ENCODE assay signal across 9 mouse cellular contexts in the genomic region with DNA sequence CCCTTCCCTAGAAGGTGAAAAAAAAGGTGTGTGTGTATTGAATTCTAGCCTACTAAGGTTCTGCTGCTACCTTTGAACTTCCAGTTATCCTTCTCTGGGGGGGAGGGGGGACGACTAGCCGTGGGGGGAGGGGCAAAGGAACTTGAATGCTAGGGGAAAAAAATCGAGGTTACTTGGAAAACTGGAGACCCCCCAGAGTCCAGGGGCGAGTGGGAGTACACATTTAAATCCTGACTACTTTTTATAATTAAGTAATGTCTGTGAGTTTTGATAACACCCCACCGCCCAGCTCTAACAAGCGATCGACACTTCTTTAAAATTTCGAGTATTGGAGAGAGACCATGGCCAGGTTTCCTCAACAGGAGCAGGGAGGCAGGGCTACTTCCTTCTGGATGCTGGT. TPM values are rescaled to one million over a fixed set of nuclear protein-coding genes. Genes with fewer than 3 reads are reported as not detected.
DNase-seq lines count a peak whose midpoint lies in the region; ATAC-seq and TF ChIP-seq lines count a peak whose summit lies in the region.
"Had no signal": no experiment of that assay in that cellular context is flagged by ENCODE, and none has a peak within 500 bp of the region (broad histone marks: within the 10 kb centered on the region; RNA-seq: fewer than 3 reads in every experiment).

No protein-coding gene starts in this region.

- no peak for DNase-seq in kidney, adult 2 months
- DNase-seq in kidney, postnatal 4 days = no peak
- DNase-seq in intestine, embryonic 14.5 days (ENCODE audit: low spot score) = peak; percentile 57
- DNase-seq in midbrain, postnatal 0 days (ENCODE audit: low spot score) = no peak
- DNase-seq in ovary, adult 18-20 months (ENCODE audit: low spot score) = no peak
- no peak for DNase-seq in layer of hippocampus, postnatal 10 days (ENCODE audit: low spot score in 2 of 2)
- DNase-seq in B cell, adult 2 months = no peak

- peak overlapping the region; percentile 72 for H3K27ac ChIP-seq in kidney, adult 2 months (ENCODE audit: insufficient read depth, low read depth, low read length)
- peak overlapping the region; percentile 69 for H3K27ac ChIP-seq in embryonic facial prominence, embryonic 12.5 days
- H3K27ac ChIP-seq in intestine, embryonic 14.5 days (ENCODE audit: low read depth) = peak overlapping the region; percentile 14; the same call in 1 of the 2 replicates
- no peak overlapping the region for H3K27ac ChIP-seq in midbrain, postnatal 0 days (ENCODE audit: low read depth, low read length)

- H3K9me3 ChIP-seq in embryonic facial prominence, embryonic 12.5 days = no peaks in the 10 kb centered on the region
- no peaks in the 10 kb centered on the region for H3K9me3 ChIP-seq in intestine, embryonic 14.5 days (ENCODE audit: control insufficient read depth, low read length)
- no peaks in the 10 kb centered on the region for H3K9me3 ChIP-seq in midbrain, postnatal 0 days (ENCODE audit: low read length)

- peak overlapping the region; percentile 66 for H3K4me2 ChIP-seq in embryonic facial prominence, embryonic 12.5 days (replicated peaks)
- H3K4me2 ChIP-seq in intestine, embryonic 14.5 days (ENCODE audit: low read length) = peak overlapping the region; percentile 93
- peak overlapping the region; percentile 83 for H3K4me2 ChIP-seq in midbrain, postnatal 0 days (ENCODE audit: low read depth, low read length, poor library complexity, severe bottlenecking)

- WGBS in kidney, adult 2 months = 20% methylated on average over 8 of the region's 8 CpGs
- 1% methylated on average over 8 of the region's 8 CpGs for WGBS in embryonic facial prominence, embryonic 12.5 days
- WGBS in intestine, embryonic 14.5 days = 6% methylated on average over 8 of the region's 8 CpGs
- 7% methylated on average over 8 of the region's 8 CpGs for WGBS in midbrain, postnatal 0 days

- H3K9ac ChIP-seq in embryonic facial prominence, embryonic 12.5 days = peak overlapping the region; percentile 99
- H3K9ac ChIP-seq in intestine, embryonic 14.5 days (ENCODE audit: low read length) = peak overlapping the region; percentile 86
- H3K9ac ChIP-seq in midbrain, postnatal 0 days (replicated peaks; ENCODE audit: low read length, poor library complexity, severe bottlenecking) = no peak overlapping the region

- no peak for TF ChIP-seq POLR2A in kidney, adult 2 months (IDR thresholded peaks at IDR 0.05; ENCODE audit: low read depth, low read length)

- ATAC-seq in embryonic facial prominence, embryonic 12.5 days (ENCODE audit: insufficient number of reproducible peaks, insufficient read depth, low FRiP score, low TSS enrichment) = no peak
- no peak for ATAC-seq in intestine, embryonic 14.5 days (replicated peaks; ENCODE audit: low FRiP score, low TSS enrichment, low read depth)
- ATAC-seq in midbrain, postnatal 0 days (ENCODE audit: low FRiP score) = no peak

- no peak for TF ChIP-seq CTCF in kidney, adult 2 months (conservative IDR thresholded peaks at IDR 0.05; ENCODE audit: insufficient read depth, insufficient read length, low read depth, low read length)
- TF ChIP-seq CTCF in midbrain, postnatal 0 days (IDR thresholded peaks at IDR 0.05) = no peak

- H3K27me3 ChIP-seq in kidney, adult 2 months (replicated peaks; ENCODE audit: control insufficient read depth, insufficient read depth, low read length) = no peaks in the 10 kb centered on the region
- H3K27me3 ChIP-seq in embryonic facial prominence, embryonic 12.5 days = no peaks in the 10 kb centered on the region
- no peaks in the 10 kb centered on the region for H3K27me3 ChIP-seq in intestine, embryonic 14.5 days (replicated peaks; ENCODE audit: control insufficient read depth, insufficient read depth, low read length)
- H3K27me3 ChIP-seq in midbrain, postnatal 0 days (ENCODE audit: insufficient read depth, low read length) = peaks cover 36% of the 10 kb centered on the region

- H3K4me3 ChIP-seq in kidney, adult 2 months (ENCODE audit: insufficient read depth, low read depth, low read length) = peak overlapping the region; percentile 66
- H3K4me3 ChIP-seq in embryonic facial prominence, embryonic 12.5 days = peak overlapping the region; percentile 95
- H3K4me3 ChIP-seq in intestine, embryonic 14.5 days (ENCODE audit: low read depth, low read length) = peak overlapping the region; percentile 95
- peak overlapping the region; percentile 52; the same call in 1 of the 2 replicates for H3K4me3 ChIP-seq in midbrain, postnatal 0 days (ENCODE audit: low read depth, low read length)

- H3K4me1 ChIP-seq in kidney, adult 2 months (ENCODE audit: control insufficient read depth, insufficient read depth, low read length) = peaks cover 36% of the 10 kb centered on the region
- H3K4me1 ChIP-seq in embryonic facial prominence, embryonic 12.5 days = peaks cover 37% of the 10 kb centered on the region
- peaks cover 38% of the 10 kb centered on the region for H3K4me1 ChIP-seq in intestine, embryonic 14.5 days (replicated peaks; ENCODE audit: control insufficient read depth, insufficient read depth, low read length)
- H3K4me1 ChIP-seq in midbrain, postnatal 0 days (ENCODE audit: insufficient read depth, low read length) = 0 out of 2 replicates have a peak, but pooled peaks cover 4% of the 10 kb centered on the region

- H3K36me3 ChIP-seq in kidney, adult 2 months (ENCODE audit: control insufficient read depth, insufficient read depth, low read length) = no peaks in the 10 kb centered on the region
- peaks cover 34% of the 10 kb centered on the region for H3K36me3 ChIP-seq in embryonic facial prominence, embryonic 12.5 days
- H3K36me3 ChIP-seq in intestine, embryonic 14.5 days (ENCODE audit: control insufficient read depth, insufficient read depth, low read length) = peaks cover 23% of the 10 kb centered on the region
- no peaks in the 10 kb centered on the region for H3K36me3 ChIP-seq in midbrain, postnatal 0 days (ENCODE audit: insufficient read depth, low read length)
- H3K36me3 ChIP-seq: G1E had no signal

RNA-seq across cellular contexts. Expression of a gene that starts 2.3 kb away (rescaled TPM):
- 32.4 and 33.9 TPM in 2 replicates for polyA plus RNA-seq in kidney, adult 2 months (2012; rRNA removed)
- polyA plus RNA-seq in embryonic facial prominence, embryonic 12.5 days (2016; fragmentation: Nextera tagmentation; extraction: Ambion mirVana) = 67.8 and 69.0 TPM in 2 replicates
- polyA plus RNA-seq in intestine, embryonic 14.5 days (2014; fragmentation: Nextera tagmentation; extraction: Ambion mirVana) = 14.5 and 19.0 TPM in 2 replicates
- total RNA-seq in midbrain, postnatal 0 days (2014; rRNA removed) = 8.1 and 8.2 TPM in 2 replicates
- 3.5 and 3.9 TPM in 2 replicates for polyA plus RNA-seq in midbrain, postnatal 0 days (2015; fragmentation: Nextera tagmentation; extraction: Ambion mirVana)
- total RNA-seq in layer of hippocampus, postnatal 10 days (2021) = 1 to 10 TPM; 3.8 to 4.3 TPM
- total RNA-seq: G1E had no signal
- polyA plus RNA-seq: G1E had no signal

RNA-seq across cellular contexts. Expression of a gene that starts 20.6 kb away (rescaled TPM):
- 9.6 and 10.0 TPM in 2 replicates for polyA plus RNA-seq in kidney, adult 2 months (2012; rRNA removed)
- 50.5 and 52.3 TPM in 2 replicates for polyA plus RNA-seq in embryonic facial prominence, embryonic 12.5 days (2016; fragmentation: Nextera tagmentation; extraction: Ambion mirVana)
- polyA plus RNA-seq in intestine, embryonic 14.5 days (2014; fragmentation: Nextera tagmentation; extraction: Ambion mirVana) = 57.9 and 58.2 TPM in 2 replicates
- total RNA-seq in midbrain, postnatal 0 days (2014; rRNA removed) = 13.3 and 13.7 TPM in 2 replicates
- polyA plus RNA-seq in midbrain, postnatal 0 days (2015; fragmentation: Nextera tagmentation; extraction: Ambion mirVana) = 13.2 and 14.3 TPM in 2 replicates
- 1 to 10 TPM; 4.7 to 6.7 TPM for total RNA-seq in layer of hippocampus, postnatal 10 days (2021)

RNA-seq across cellular contexts. Expression of a gene that starts 30.8 kb away (rescaled TPM):
- polyA plus RNA-seq in kidney, adult 2 months (2012; rRNA removed) = 6.5 and 8.1 TPM in 2 replicates
- polyA plus RNA-seq in embryonic facial prominence, embryonic 12.5 days (2016; fragmentation: Nextera tagmentation; extraction: Ambion mirVana) = 9.0 and 10.1 TPM in 2 replicates
- 6.6 and 7.1 TPM in 2 replicates for polyA plus RNA-seq in intestine, embryonic 14.5 days (2014; fragmentation: Nextera tagmentation; extraction: Ambion mirVana)
- total RNA-seq in midbrain, postnatal 0 days (2014; rRNA removed) = 4.6 and 8.7 TPM in 2 replicates
- polyA plus RNA-seq in midbrain, postnatal 0 days (2015; fragmentation: Nextera tagmentation; extraction: Ambion mirVana) = 2.2 and 2.8 TPM in 2 replicates
- total RNA-seq in layer of hippocampus, postnatal 10 days (2021) = 1 to 10 TPM; 5.1 to 5.5 TPM

RNA-seq across cellular contexts. Expression of a gene that starts 42.8 kb away (rescaled TPM):
- 244 and 276 TPM in 2 replicates for polyA plus RNA-seq in kidney, adult 2 months (2012; rRNA removed)
- polyA plus RNA-seq in embryonic facial prominence, embryonic 12.5 days (2016; fragmentation: Nextera tagmentation; extraction: Ambion mirVana) = 381 and 403 TPM in 2 replicates
- polyA plus RNA-seq in intestine, embryonic 14.5 days (2014; fragmentation: Nextera tagmentation; extraction: Ambion mirVana) = 395 and 412 TPM in 2 replicates
- total RNA-seq in midbrain, postnatal 0 days (2014; rRNA removed) = 157 and 197 TPM in 2 replicates
- polyA plus RNA-seq in midbrain, postnatal 0 days (2015; fragmentation: Nextera tagmentation; extraction: Ambion mirVana) = 404 and 427 TPM in 2 replicates
- total RNA-seq in layer of hippocampus, postnatal 10 days (2021) = 100 to 1,000 TPM; 201 to 217 TPM

RNA-seq across cellular contexts. Expression of a gene that starts 46.2 kb away (rescaled TPM):
- polyA plus RNA-seq in kidney, adult 2 months (2012; rRNA removed) = not detected in 2 replicates
- polyA plus RNA-seq in embryonic facial prominence, embryonic 12.5 days (2016; fragmentation: Nextera tagmentation; extraction: Ambion mirVana) = 0.05 and 0.10 TPM in 2 replicates
- not detected in 2 replicates for polyA plus RNA-seq in intestine, embryonic 14.5 days (2014; fragmentation: Nextera tagmentation; extraction: Ambion mirVana)
- total RNA-seq in midbrain, postnatal 0 days (2014; rRNA removed) = not detected in 2 replicates
- 0.27 TPM in 1 of 2 replicates, not detected in the other for polyA plus RNA-seq in midbrain, postnatal 0 days (2015; fragmentation: Nextera tagmentation; extraction: Ambion mirVana)
- under 1 TPM; 0.21 to 0.25 TPM for total RNA-seq in layer of hippocampus, postnatal 10 days (2021)
- polyA plus RNA-seq: G1E had no signal
